In the genomic region with DNA sequence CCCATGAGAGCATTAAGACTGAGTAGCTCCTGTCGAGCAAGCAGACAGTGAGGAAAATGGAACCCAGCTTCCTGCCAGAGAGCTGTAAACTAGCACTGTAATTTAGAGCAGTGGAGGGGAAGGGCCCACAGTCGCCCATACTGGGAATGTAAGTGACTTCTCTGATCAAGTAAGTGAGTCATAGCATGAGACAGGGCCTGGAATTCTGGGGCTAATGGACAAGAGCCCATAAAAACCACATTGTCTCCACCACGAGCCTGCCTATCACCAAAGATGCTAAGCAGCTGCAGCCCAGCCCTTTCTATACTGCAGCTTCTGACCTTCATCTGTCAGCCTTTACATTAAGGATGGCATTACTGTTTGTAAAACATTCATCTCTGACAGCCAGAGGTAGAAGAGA, we compare ENCODE assay signal across 23 mouse cellular contexts. TPM values are rescaled to one million over a fixed set of nuclear protein-coding genes. Genes with fewer than 3 reads are reported as not detected.
A peak's percentile ranks its signal among the peaks of the same experiment; 100 is the strongest.
DNase-seq lines count a peak whose midpoint lies in the region; ATAC-seq and TF ChIP-seq lines count a peak whose summit lies in the region.
"Had no signal": no experiment of that assay in that cellular context is flagged by ENCODE, and none has a peak within 500 bp of the region (broad histone marks: within the 10 kb centered on the region; RNA-seq: fewer than 3 reads in every experiment).

No protein-coding gene starts in this region.

- peak overlapping the region; percentile 60 for H3K4me2 ChIP-seq in myocyte (ENCODE audit: low read depth)
- H3K4me2 ChIP-seq in liver, embryonic 12.5 days, result no peak overlapping the region
- H3K4me2 ChIP-seq: embryonic facial prominence, embryonic 13.5 days; hindbrain, embryonic 12.5 days had no signal

- DNase-seq in 3134 (ENCODE audit: extremely low read depth, insufficient read length, low spot score), result peak; percentile 61
- DNase-seq in Patski (ENCODE audit: low read depth, low spot score), result no peak
- DNase-seq in layer of hippocampus, adult 11-12 months (ENCODE audit: low spot score), result no peak
- DNase-seq in left cerebral cortex, adult 9 months (ENCODE audit: low spot score in 2 of 2), result no peak
- DNase-seq: adrenal gland, postnatal 10 days; B cell, adult 2 months; cerebellum, adult 11-12 months; cerebellum, adult 9-10 months; cerebellum, postnatal 25 days; gastrocnemius, postnatal 10 days; heart, adult 18-20 months; heart, postnatal 10 days; heart, postnatal 4 days had no signal

- peak; percentile 51 for ATAC-seq in Patski
- no peak for ATAC-seq in liver, embryonic 12.5 days
- ATAC-seq: forebrain, embryonic 16.5 days; hindbrain, embryonic 16.5 days; inflammation-experienced regulatory T-cells, adult 6 months had no signal

- TF ChIP-seq CTCF in C2C12 (IDR thresholded peaks at IDR 0.05; ENCODE audit: control insufficient read depth, insufficient read depth, insufficient read length) (no peak), Patski (IDR thresholded peaks at IDR 0.05) (no peak)

- H3K9ac ChIP-seq in liver, embryonic 12.5 days, result no peak overlapping the region
- H3K9ac ChIP-seq: embryonic facial prominence, embryonic 13.5 days; hindbrain, embryonic 12.5 days had no signal

- H3K27me3 ChIP-seq in C2C12 (ENCODE audit: control insufficient read depth, insufficient read depth, insufficient read length) (no peaks in the 10 kb centered on the region), Patski (no peaks in the 10 kb centered on the region), myocyte (ENCODE audit: control insufficient read depth, insufficient read depth, insufficient read length) (no peaks in the 10 kb centered on the region)
- H3K27me3 ChIP-seq in liver, embryonic 12.5 days (replicated peaks), result no peaks in the 10 kb centered on the region
- H3K27me3 ChIP-seq: embryonic facial prominence, embryonic 13.5 days; hindbrain, embryonic 12.5 days had no signal

- no peak overlapping the region for H3ac ChIP-seq in C2C12 (ENCODE audit: control insufficient read depth, insufficient read length, low read depth)
- H3ac ChIP-seq in myocyte (ENCODE audit: control insufficient read depth, insufficient read length), result no peak overlapping the region

- H3K4me3 ChIP-seq in C2C12 (ENCODE audit: insufficient read depth, poor library complexity, severe bottlenecking) (no peak overlapping the region), myocyte (no peak overlapping the region)
- no peak overlapping the region for H3K4me3 ChIP-seq in liver, embryonic 12.5 days
- H3K4me3 ChIP-seq: embryonic facial prominence, embryonic 13.5 days; erythroblast, embryonic 14.5 days; heart, embryonic 10.5 days; hindbrain, embryonic 12.5 days had no signal

- H3K9me3 ChIP-seq in liver, embryonic 12.5 days (replicated peaks), result no peaks in the 10 kb centered on the region
- H3K9me3 ChIP-seq: embryonic facial prominence, embryonic 13.5 days; heart, embryonic 10.5 days; hindbrain, embryonic 12.5 days had no signal

- no peak overlapping the region for H3K27ac ChIP-seq in liver, embryonic 12.5 days
- H3K27ac ChIP-seq: embryonic facial prominence, embryonic 13.5 days; heart, embryonic 10.5 days; hindbrain, embryonic 12.5 days had no signal

- H3K79me3 ChIP-seq in C2C12 (ENCODE audit: low read depth), result no peaks in the 10 kb centered on the region

- POLR2A ChIA-PET in Patski (lab: Charles Lee), result interaction anchor here (0.6 kb wide), 1 partner anchor 103 kb away, joined by 4 read pairs; no protein-coding TSS in a partner anchor

- TF ChIP-seq POLR2A in myocyte (IDR thresholded peaks at IDR 0.05; ENCODE audit: insufficient read length, low read depth), result no peak

- WGBS in liver, embryonic 12.5 days (ENCODE audit: insufficient replicate concordance), result 41% methylated on average over 3 of the region's 3 CpGs

- no peaks in the 10 kb centered on the region for H3K4me1 ChIP-seq in liver, embryonic 12.5 days
- H3K4me1 ChIP-seq: embryonic facial prominence, embryonic 13.5 days; heart, embryonic 10.5 days; hindbrain, embryonic 12.5 days had no signal

- in situ Hi-C loops in Patski (cut with MboI; ENCODE audit: low pct_unique_long_range_greater_than_20kb), result no loop called here

- CTCF ChIA-PET in Patski (lab: Charles Lee), result interaction anchor here (1.5 to 2.1 kb wide), 2 partner anchors 14 to 41 kb away, joined by 3 to 5 read pairs; no protein-coding TSS in a partner anchor

- H3K36me3 ChIP-seq in C2C12 (ENCODE audit: control insufficient read depth, insufficient read depth) (peaks cover 33% of the 10 kb centered on the region), myocyte (ENCODE audit: control insufficient read depth, insufficient read depth) (peaks cover 2% of the 10 kb centered on the region)
- peaks cover 41% of the 10 kb centered on the region for H3K36me3 ChIP-seq in liver, embryonic 12.5 days

- H3K79me2 ChIP-seq in C2C12 (ENCODE audit: control insufficient read depth, insufficient read depth) (no peaks in the 10 kb centered on the region), myocyte (ENCODE audit: control insufficient read depth, insufficient read depth) (no peaks in the 10 kb centered on the region)

TF ChIP-seq in C2C12, 6 proteins besides CTCF, POLR2A, EP300 and RAD21:
- TF ChIP-seq MYOG (IDR thresholded peaks at IDR 0.05; ENCODE audit: control insufficient read depth, extremely low read depth, insufficient read length) (no peak), USF1 (IDR thresholded peaks at IDR 0.05; ENCODE audit: low read depth) (no peak), FOSL1 (IDR thresholded peaks at IDR 0.05; ENCODE audit: insufficient read depth, low read length, poor library complexity, severe bottlenecking) (peak; percentile 42), MAX (IDR thresholded peaks at IDR 0.05) (peak; percentile 52), CEBPB (IDR thresholded peaks at IDR 0.05; ENCODE audit: low read depth) (no peak), MYOD1 (IDR thresholded peaks at IDR 0.05; ENCODE audit: control insufficient read depth, insufficient read length, low read depth) (peak; percentile 75)
TF ChIP-seq in C2C12: peak in this region for 3.

TF ChIP-seq in myocyte, 11 proteins besides CTCF, POLR2A, EP300 and RAD21:
- TF ChIP-seq MAX (IDR thresholded peaks at IDR 0.05; ENCODE audit: low read depth) (no peak), TCF12 (IDR thresholded peaks at IDR 0.05; ENCODE audit: insufficient read depth, poor library complexity, severe bottlenecking) (peak; percentile 10), REST (IDR thresholded peaks at IDR 0.05; ENCODE audit: insufficient read depth, insufficient read length) (no peak), POLR2AphosphoS2 (IDR thresholded peaks at IDR 0.05; ENCODE audit: insufficient read length, low read depth) (no peak), MYOD1 (IDR thresholded peaks at IDR 0.05; ENCODE audit: control insufficient read depth in 1 of 3, insufficient read length in 2 of 3, low read depth in 2 of 3) (peak in 2 of 3 experiments; percentile 64 to 74), TCF3 (IDR thresholded peaks at IDR 0.05; ENCODE audit: insufficient read length, low read depth) (no peak), SRF (IDR thresholded peaks at IDR 0.05; ENCODE audit: control insufficient read depth, insufficient read length, low read depth) (no peak), MYOG (IDR thresholded peaks at IDR 0.05; ENCODE audit: control insufficient read depth in 1 of 3, insufficient read depth in 1 of 3, insufficient read length in 2 of 3, low read depth in 2 of 3) (peak in 2 of 3 experiments; percentile 27 to 60)

RNA-seq across cellular contexts. Expression of gene Ip6k2, which starts 44.4 kb away (rescaled TPM):
- polyA plus RNA-seq in C2C12 (2012; fragmentation: generic; extraction: Trizol) (37.1 TPM), Patski (2021) (89.9 TPM), myocyte (2012; fragmentation: generic; extraction: Trizol) (45.5 TPM)
- 15.7 and 20.3 TPM in 2 replicates for polyA plus RNA-seq in liver, embryonic 12.5 days (2016; fragmentation: Nextera tagmentation; extraction: Ambion mirVana)

RNA-seq across cellular contexts. Expression of gene Prkar2a, which starts 50.1 kb away (rescaled TPM):
- 19.4 TPM for polyA plus RNA-seq in C2C12 (2012; fragmentation: generic; extraction: Trizol)
- polyA plus RNA-seq in Patski (2021), result 30.9 TPM
- 21.5 TPM for polyA plus RNA-seq in myocyte (2012; fragmentation: generic; extraction: Trizol)
- polyA plus RNA-seq in liver, embryonic 12.5 days (2016; fragmentation: Nextera tagmentation; extraction: Ambion mirVana), result 15.5 and 17.5 TPM in 2 replicates
